Mouse (Mus musculus): Measurements from ENCODE around the gene Tango2. TPM values are rescaled to one million over a fixed set of nuclear protein-coding genes. Genes with fewer than 3 reads are reported as not detected.
"Not testable (repeated sequence)": the region's sequence is repeated elsewhere in the genome, so short reads cannot be mapped to it uniquely, and the experiment has no call there.

The Tango2 gene
- total RNA-seq, 2 experiments from 2014 or later = 105 to 125 TPM

DNA sequence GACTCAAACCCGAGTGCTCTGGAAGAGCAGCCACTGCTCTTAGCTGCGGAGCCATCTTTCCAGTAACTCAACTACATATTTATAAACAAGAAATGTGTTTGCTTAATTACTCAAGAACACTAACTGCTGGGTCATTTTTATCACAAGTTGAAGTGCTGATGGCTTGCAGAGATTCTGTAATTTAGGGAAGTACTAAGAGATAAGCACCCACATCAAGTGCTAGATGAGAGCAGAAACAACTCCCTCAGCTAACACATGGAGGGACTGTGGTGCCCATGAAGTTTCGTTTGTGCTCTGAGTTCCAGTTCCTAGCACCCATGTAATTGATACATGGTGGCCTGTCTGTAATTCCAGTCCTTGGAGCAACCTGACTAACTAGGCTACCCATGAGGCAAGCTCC is 28.9 kb downstream of the Tango2 start:
- DNase-seq (ENCODE audit: extremely low spot score in 1 of 2, low spot score in 2 of 2) = no peak
- intact Hi-C loops (cut with DNase I) = no loop called here

DNA sequence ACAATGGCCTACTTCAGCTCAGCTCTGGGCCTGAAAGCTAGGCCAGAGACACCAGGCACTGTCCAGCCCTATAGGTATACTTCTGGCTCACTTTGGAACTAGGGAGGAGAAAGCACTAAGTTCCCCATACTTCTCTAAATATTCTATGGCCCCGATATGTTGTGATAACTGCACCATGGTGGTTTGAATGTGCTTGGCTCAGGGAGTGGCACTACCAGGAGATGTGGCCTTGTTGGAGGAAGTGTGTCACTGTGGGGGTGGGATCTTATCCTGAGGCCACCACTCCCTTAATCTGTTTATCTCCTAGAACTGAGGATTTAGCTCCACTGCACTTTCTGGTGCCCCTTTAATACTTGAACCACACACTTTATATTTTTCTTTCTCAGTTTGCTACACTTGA is 39.7 kb downstream of the Tango2 start:
- intact Hi-C loops (cut with DNase I) = no loop called here
- DNase-seq (ENCODE audit: extremely low spot score in 1 of 2, low spot score in 2 of 2) = no peak

DNA sequence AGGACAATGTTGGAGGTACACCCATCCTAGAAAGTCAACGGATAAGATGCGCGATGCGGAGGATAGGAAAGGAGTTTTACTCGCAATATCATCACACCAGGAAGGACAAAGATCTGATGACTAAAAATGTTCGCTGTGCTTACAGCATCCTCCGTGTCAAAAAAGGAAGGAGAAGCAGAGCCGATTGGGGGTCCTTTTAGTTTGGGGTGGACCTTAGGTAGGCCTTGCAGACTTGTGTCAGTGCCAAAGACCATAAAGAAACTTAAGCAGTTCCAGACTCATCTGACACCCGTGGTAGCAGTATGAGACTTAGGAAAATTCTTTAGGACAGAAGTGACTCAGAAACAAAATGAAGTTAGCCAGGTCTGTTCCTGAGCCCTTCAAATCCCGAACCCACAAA is 58.3 kb downstream of the Tango2 start:
- intact Hi-C loops (cut with DNase I); DNase-seq (ENCODE audit: extremely low spot score in 1 of 2, low spot score in 2 of 2): not testable (repeated sequence)

DNA sequence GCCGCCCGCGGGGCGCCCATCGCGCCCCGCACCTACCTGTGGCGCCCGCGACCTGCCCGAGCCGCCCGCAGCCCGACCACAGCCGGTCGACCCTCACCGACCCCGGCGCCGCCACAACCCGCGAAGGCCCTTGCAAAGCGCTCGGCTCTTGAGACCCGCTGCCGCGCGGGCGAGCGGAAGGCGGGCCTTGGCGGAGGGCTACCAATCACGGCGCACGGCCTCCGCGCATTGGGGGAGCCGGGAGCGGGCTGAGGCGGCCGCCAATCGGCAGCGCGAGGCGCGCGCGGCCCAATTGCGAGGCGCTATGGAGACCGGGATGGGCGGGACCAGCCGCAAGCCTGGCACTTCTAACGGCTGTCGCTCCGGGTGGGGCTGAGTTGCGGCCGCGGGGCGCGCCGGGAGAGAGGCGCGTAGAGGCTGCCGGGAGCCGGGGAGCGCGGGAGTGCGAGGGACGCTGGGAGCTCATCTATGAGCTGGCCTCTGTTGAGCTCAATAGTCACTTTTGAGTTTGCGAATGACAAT is 58.8 kb downstream of the Tango2 start, which contains the start of gene Dgcr8:
Gene Dgcr8, minus strand, starts transcription at position 180 of the 522 bp plus-strand sequence.
- intact Hi-C loops (cut with DNase I) = no loop called here

DNA sequence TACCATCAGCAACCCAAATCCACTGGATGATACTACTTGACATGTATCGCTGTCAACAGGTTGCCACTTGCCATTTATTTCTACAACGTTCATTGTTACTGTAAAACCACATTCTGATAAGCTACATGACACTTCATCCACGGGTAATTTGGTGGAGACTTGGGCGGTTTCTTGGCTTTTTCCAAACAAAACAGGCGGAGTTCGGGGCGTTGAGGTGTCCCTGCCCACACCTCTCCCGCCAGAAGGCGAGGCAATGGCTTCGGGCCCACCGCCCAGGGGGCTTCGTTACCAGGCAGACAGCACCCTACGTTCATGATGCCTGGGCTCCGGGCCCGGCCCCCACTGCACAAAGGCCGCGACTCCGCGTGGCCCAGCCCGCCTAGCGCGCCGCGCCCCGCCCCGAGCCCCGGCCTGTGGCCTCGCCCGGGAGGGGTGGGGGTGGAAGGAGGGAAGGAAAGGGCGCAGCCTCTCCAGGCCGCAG is 59.3 kb downstream of the Tango2 start:
- intact Hi-C loops (cut with DNase I) = no loop called here
- peak in 1 of 2 experiments; percentile 86 for DNase-seq (ENCODE audit: extremely low spot score in 1 of 2, low spot score in 2 of 2)

More for the DNA sequence above, 58.8 kb downstream of the Tango2 start, which contains the start of gene Dgcr8:
- DNase-seq (ENCODE audit: extremely low spot score in 1 of 2, low spot score in 2 of 2) = peak; percentile 98 to 99

DNA sequence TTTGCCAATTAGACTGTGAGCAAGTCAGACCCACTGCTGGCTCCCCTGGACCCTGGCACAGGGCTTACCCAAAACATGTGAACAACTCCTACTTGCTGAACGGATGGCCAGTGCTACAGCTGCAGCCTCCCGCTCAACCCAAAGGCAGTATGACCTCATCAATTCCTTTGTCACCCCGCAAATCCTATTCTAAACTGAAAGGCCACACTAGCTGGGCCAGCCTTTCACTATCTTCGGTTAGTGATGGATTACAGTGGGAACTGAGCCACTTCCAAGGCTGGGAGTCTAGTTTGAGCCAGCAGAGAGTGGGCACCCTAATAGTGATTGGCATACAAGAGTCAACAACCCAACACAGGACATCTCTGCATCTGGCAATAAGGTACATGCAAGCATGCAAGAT is 59.7 kb downstream of the Tango2 start:
- intact Hi-C loops (cut with DNase I) = no loop called here
- DNase-seq (ENCODE audit: extremely low spot score in 1 of 2, low spot score in 2 of 2) = no peak

DNA sequence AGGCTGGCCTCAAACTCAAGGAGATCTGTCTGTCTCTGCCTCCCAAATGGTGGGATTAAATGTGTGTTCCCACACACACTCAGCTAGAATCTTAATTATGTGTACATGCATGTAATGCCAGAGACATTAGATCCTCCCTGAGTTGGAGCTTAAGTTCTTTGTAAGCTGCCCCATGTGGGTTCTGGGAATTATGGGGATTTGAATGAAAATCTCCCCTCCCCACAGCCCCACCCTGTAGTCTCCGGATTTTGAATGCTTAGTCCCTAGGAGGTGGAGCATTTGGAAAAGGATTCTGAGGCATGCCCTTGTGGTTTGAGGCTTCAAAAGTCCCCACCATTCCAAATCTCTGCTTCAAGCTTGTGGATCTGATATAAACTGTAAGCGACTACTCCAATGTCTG is 72.7 kb downstream of the Tango2 start:
- intact Hi-C loops (cut with DNase I) = no loop called here
- no peak for DNase-seq (ENCODE audit: extremely low spot score in 1 of 2, low spot score in 2 of 2)

DNA sequence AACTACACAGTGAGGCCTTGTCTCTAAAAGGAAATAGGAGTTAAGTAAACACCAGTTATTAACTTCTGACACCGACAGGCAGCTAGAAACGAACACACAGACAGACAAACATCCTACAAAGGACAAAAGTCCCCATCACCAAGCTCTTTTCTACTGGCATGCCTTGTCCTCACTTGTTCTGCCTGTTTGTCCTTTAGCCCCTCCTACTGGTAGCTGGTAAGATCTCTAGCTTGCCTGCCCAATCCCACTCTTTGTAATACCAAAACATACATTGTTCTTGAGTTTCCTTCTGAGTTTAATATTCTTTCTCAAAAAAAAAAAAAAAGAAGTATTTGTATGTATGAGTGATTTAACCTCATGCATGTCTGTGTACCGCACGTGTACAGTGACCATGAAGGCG is 79.7 kb downstream of the Tango2 start:
- DNase-seq (ENCODE audit: extremely low spot score in 1 of 2, low spot score in 2 of 2) = no peak
- intact Hi-C loops (cut with DNase I) = no loop called here

DNA sequence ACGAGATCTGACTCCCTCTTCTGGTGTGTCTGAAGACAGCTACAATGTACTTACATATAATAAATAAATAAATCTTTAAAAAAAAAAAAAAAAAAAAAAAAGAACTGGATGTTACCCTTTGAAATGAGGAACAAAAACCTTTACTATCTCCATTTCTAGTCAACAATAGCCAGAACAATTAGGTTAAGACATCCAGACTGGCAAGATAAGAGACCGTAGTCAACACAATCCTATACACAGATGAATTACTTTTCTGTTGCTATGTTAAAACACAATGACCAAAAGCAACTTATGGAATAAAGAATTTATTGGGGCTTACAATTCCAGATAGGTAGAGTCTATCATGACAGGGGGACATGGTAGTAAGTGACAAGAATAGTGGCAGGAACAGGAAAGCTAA is 82.9 kb downstream of the Tango2 start:
- DNase-seq (ENCODE audit: extremely low spot score in 1 of 2, low spot score in 2 of 2) = no peak
- intact Hi-C loops (cut with DNase I) = no loop called here

DNA sequence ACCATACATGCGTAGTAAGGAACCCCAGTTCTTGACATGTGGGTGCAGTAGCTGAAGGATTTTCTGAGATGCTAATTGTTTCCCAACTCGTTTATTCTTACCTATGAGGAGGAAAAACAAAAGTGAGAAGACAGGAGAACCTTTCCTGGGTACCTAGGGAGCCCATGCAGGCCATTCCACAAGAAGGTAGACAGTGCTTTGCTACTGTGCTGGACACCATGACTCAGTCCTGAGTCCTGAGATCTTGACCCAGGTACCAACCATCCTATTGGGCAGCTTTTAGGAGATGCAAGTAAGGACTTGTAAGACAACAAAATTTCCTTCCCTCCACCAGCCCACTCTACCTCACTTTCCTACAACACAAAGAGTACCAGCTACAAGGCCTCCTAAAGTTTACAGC is 89.7 kb downstream of the Tango2 start, which contains the start of gene Gm49776:
Gene Gm49776, minus strand, starts transcription at position 101 of the 400 bp plus-strand sequence.
- intact Hi-C loops (cut with DNase I) = no loop called here
- no peak for DNase-seq (ENCODE audit: extremely low spot score in 1 of 2, low spot score in 2 of 2)

DNA sequence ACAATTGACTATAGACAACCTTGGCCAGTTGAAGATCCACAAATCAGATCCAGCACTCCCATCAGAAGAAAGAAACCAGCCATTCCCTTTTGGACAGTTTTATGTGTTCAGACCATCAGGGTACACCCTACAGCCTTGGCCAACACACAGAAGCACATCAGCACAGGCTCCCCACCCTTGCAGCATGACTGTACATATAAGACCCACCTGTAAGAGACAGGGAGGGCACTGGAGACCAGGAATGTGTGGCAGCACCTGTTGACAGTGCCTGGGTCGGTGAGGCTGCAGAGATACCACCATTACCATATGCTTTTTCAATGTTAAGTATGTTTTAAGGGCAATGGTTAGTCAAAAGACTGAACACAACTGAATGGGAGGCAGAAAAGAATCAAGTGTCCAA is 94.0 kb downstream of the Tango2 start:
- intact Hi-C loops (cut with DNase I) = no loop called here
- no peak for DNase-seq (ENCODE audit: extremely low spot score in 1 of 2, low spot score in 2 of 2)

DNA sequence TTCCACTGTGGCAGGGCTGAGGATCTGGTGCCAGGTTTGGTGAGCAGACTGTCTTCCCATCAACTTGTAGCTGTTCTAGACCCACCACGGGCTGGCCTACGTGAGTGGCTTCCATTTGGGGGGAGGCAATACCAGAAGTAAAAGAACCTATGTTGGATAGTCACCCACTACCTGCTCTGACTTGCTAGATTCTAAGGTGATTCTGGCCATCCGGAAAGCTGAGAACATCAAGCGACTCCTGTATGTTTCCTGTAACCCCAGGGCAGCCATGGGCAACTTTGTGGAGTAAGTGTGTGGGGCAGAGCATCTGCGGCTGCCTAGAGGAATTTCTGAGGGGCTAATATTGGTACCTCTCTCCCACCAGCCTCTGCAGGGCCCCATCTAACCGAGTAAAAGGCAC is 95.2 kb downstream of the Tango2 start:
- intact Hi-C loops (cut with DNase I) = no loop called here
- DNase-seq (ENCODE audit: extremely low spot score in 1 of 2, low spot score in 2 of 2) = no peak

DNA sequence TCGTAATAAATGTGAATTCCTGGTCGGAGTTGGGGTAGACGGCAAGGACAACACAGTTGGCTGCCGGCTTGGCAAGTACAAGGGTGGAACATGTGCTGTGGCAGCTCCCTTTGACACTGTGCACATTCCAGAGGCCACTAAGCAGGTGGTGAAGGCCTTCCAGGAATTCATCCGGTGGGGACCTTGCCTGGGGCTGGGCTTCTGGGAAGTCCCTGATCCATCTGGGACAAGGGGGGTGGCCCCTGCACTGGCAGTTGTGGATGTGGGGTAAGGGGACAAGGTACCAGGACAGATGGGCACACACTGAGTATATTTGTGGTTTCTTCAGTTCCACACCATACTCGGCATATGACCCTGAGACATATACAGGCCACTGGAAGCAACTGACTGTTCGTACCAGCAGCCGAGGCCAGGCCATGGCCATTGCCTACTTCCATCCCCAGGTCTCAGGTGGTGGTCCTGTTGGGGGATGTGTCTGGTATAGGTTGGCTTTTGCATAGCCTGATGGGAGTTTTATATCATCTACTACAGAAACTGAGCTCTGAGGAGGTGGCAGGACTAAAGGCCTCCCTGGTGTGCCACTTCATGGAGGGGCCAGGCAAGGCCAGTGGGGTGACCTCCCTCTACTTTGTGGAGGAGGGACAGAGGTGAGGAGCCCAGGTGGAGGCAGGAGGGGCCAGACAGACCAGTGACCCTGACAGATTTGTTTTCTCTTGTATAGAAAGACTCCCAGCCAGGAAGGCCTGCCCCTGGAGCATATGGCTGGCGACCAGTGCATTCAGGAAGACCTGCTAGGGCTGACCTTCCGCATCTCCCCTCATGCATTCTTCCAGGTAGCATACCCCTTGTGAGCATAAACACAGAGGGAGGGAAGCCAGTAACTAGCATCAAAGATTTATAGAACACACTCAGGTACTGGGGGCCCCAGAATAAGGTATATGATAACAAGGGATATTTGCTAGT is 96.8 kb downstream of the Tango2 start:
- DNase-seq (ENCODE audit: extremely low spot score in 1 of 2, low spot score in 2 of 2) = no peak
- intact Hi-C loops (cut with DNase I) = no loop called here

Small RNAs within 50 kb of the gene (microRNA-seq; reads per million reads assigned to microRNA genes)
- 1.1 reads per million for gene Gm24572
- gene Gm26219 = not detected
- gene Mir1306 = 412 reads per million, percentile 69 among the genes with 10 or more reads in this experiment
- gene Mir185 = 1,164 reads per million, percentile 79 among the genes with 10 or more reads in this experiment

Other genes with a start within 250 kb of the Tango2 start
- gene Rtn4r, start 220.5 kb downstream of the Tango2 start, total RNA-seq (2021) = 10 to 100 TPM; 73.2 to 82.6 TPM
- gene Ccdc188, start 130.2 kb downstream of the Tango2 start, total RNA-seq (2021) = not detected
- 100 to 1,000 TPM; 104 TPM for gene Zdhhc8, start 113.0 kb downstream of the Tango2 start, total RNA-seq (2021)
- gene Trmt2a, start 99.4 kb downstream of the Tango2 start, total RNA-seq (2021) = 10 to 100 TPM; 46.7 to 53.2 TPM
- 100 to 1,000 TPM; 116 to 122 TPM for gene Ranbp1, start 99.4 kb downstream of the Tango2 start, total RNA-seq (2021)
- not detected for gene Gm49776, start 89.8 kb downstream of the Tango2 start, total RNA-seq (2021)
- gene Dgcr8, start 58.9 kb downstream of the Tango2 start, total RNA-seq (2021) = 10 to 100 TPM; 41.8 to 44.2 TPM
- gene Arvcf, start 79 bp upstream of the Tango2 start, total RNA-seq (2021) = 10 to 100 TPM; 43.0 to 46.4 TPM
- 10 to 100 TPM; 24.1 to 27.4 TPM for gene Txnrd2, start 78.3 kb upstream of the Tango2 start, total RNA-seq (2021)
- 10 to 100 TPM; 65.2 to 66.3 TPM for gene Comt, start 78.7 kb upstream of the Tango2 start, total RNA-seq (2021)
- gene Gnb1l, start 150.6 kb upstream of the Tango2 start, total RNA-seq (2021) = 1 to 10 TPM; 7.6 to 8.4 TPM
- 1 to 10 TPM; 6.2 to 8.7 TPM for gene Rtl10, start 150.8 kb upstream of the Tango2 start, total RNA-seq (2021)
- 1 to 10 TPM; 1.5 to 1.7 TPM for gene Tbx1, start 242.6 kb upstream of the Tango2 start, total RNA-seq (2021)

All from left cerebral cortex, postnatal 10 days (tissue).